Mouse (Mus musculus): Measurements from ENCODE around the gene Hba-a2. TPM values are rescaled to one million over a fixed set of nuclear protein-coding genes. Genes with fewer than 3 reads are reported as not detected.

The Hba-a2 gene
- total and polyA plus RNA-seq, 2 experiments from 2014 or later: 6,390 to 8,165 TPM

DNA sequence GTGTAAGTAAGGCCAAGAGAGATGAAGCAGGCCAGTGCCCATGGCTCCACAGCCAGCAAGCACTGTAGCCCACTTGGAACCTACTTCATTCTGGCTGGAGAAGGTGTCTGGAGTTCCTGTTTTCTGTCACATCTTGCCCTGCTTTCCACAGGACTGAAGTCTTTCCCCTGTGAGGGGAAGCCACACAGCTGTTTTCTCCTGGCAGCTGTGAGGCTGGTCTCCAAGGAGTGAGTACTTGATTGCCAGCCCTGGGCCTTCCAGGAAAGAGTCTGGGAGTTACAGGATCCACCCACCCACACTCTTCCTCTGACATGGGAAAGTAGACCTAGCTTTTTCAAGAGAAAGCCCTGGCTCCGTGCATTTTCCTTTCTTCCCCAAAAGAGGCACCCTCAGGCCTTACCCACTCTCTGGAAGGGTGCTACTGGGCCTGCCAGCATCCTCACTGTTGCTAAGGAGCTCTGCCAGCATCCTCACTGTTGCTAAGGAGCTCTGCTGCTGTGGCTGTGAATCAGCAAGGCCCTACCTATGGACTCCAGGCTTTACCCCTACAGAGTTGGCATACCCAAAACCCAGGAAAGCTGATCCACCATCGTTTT, 6.6 kb downstream of the Hba-a2 start:
- H3K27ac ChIP-seq (ENCODE audit: low read depth): no peak overlapping the region
- no peaks in the 10 kb centered on the region for H3K36me3 ChIP-seq (replicated peaks; ENCODE audit: control insufficient read depth, insufficient read depth, low read length)
- 34% methylated on average over 2 of the region's 2 CpGs for WGBS
- H3K4me3 ChIP-seq (ENCODE audit: low read depth, low read length): no peak overlapping the region
- no peak overlapping the region for H3K4me2 ChIP-seq (ENCODE audit: low read depth, low read length)
- no peaks in the 10 kb centered on the region for H3K4me1 ChIP-seq (ENCODE audit: control insufficient read depth, insufficient read depth)
- H3K9me3 ChIP-seq (replicated peaks; ENCODE audit: control insufficient read depth, low read length): no peaks in the 10 kb centered on the region
- no peaks in the 10 kb centered on the region for H3K27me3 ChIP-seq (ENCODE audit: control insufficient read depth, insufficient read depth, low read length)
- no peak for DNase-seq (ENCODE audit: low spot score)
- ATAC-seq (ENCODE audit: insufficient read depth, low read depth): no peak
- no peak overlapping the region for H3K9ac ChIP-seq (replicated peaks; ENCODE audit: low read depth, low read length)
- TF ChIP-seq EP300 (IDR thresholded peaks at IDR 0.05; ENCODE audit: low read depth) (no peak), CTCF (IDR thresholded peaks at IDR 0.05; ENCODE audit: low read depth) (no peak)

DNA sequence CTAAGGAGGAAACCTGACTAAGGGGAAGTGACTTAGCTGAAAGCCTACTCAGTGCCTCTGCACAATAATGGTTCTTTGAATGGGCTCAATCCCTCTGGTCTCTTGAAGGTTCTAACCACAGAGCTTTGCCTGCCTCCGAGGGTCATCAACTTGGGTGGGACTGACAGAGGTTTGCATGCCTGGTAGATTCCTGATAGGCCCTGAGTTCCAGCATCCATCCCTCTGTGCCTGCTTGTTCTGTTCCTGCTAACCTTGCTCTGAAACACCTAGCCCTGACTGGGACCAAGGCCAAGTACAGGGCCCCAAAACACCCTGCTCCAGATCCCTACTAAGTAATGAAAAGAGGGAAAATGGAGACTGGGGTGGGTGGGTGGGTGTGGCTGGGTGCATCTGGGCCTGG, 7.2 kb downstream of the Hba-a2 start:
- no peak for ATAC-seq (ENCODE audit: insufficient read depth, low read depth)
- WGBS: 70% methylated on average over 1 of the region's 1 CpGs

DNA sequence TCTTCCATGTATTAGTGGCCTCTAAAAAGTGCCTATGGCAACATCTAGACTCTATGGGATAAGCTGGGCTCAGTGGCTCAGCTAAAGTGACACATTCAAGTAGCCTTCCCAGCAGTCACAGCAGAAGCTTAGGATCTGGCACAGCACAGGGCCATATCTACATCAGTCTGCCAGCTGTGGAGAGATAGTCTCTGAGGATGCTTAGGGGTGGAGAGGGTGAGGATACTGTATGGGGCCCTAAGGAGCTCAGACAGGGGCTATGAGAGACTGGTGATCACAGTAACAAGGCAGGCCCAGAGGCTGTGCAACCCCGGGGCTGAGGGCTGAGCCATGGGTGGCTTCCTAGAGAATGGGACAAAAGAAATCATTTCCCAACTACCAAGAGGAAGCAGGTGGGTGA, 10.7 kb downstream of the Hba-a2 start:
- TF ChIP-seq EP300 (IDR thresholded peaks at IDR 0.05; ENCODE audit: low read depth): no peak
- TF ChIP-seq CTCF (IDR thresholded peaks at IDR 0.05; ENCODE audit: low read depth): no peak
- Histone ChIP-seq H3K4me3 (ENCODE audit: low read depth, low read length) (no peak overlapping the region), H3K27me3 (ENCODE audit: control insufficient read depth, insufficient read depth, low read length) (no peaks in the 10 kb centered on the region)

More for the DNA sequence above, 7.2 kb downstream of the Hba-a2 start:
- Histone ChIP-seq H3K4me2 (ENCODE audit: low read depth, low read length) (no peak overlapping the region), H3K9me3 (replicated peaks; ENCODE audit: control insufficient read depth, low read length) (no peaks in the 10 kb centered on the region), H3K9ac (replicated peaks; ENCODE audit: low read depth, low read length) (no peak overlapping the region), H3K4me1 (ENCODE audit: control insufficient read depth, insufficient read depth) (no peaks in the 10 kb centered on the region), H3K27me3 (ENCODE audit: control insufficient read depth, insufficient read depth, low read length) (no peaks in the 10 kb centered on the region), H3K36me3 (replicated peaks; ENCODE audit: control insufficient read depth, insufficient read depth, low read length) (no peaks in the 10 kb centered on the region), H3K4me3 (ENCODE audit: low read depth, low read length) (no peak overlapping the region), H3K27ac (ENCODE audit: low read depth) (no peak overlapping the region)
- DNase-seq (ENCODE audit: low spot score): no peak
- TF ChIP-seq EP300 (IDR thresholded peaks at IDR 0.05; ENCODE audit: low read depth): no peak
- TF ChIP-seq CTCF (IDR thresholded peaks at IDR 0.05; ENCODE audit: low read depth): no peak

DNA sequence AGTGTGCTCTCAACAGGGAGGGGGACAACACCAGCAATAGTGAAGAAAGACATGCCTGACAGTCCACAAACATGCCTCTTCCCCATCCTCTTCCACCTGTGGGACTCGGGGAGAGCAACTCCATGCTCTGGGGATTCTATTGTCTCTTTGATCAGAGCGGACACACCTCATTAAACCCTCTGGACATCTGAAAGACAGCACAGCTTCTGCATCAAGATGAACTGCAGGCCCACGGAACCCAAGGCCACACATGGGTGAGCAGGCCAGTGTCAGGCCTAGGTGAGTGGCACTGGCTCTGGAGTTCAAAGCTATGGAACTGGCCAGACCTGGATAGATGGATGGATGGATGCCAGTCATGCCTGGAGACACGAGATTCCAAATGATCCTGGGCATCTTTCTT, 13.2 kb downstream of the Hba-a2 start:
- ATAC-seq (ENCODE audit: insufficient read depth, low read depth) (no peak), DNase-seq (ENCODE audit: low spot score) (no peak)
- no peaks in the 10 kb centered on the region for H3K9me3 ChIP-seq (replicated peaks; ENCODE audit: control insufficient read depth, low read length)
- no peaks in the 10 kb centered on the region for H3K4me1 ChIP-seq (ENCODE audit: control insufficient read depth, insufficient read depth)
- H3K27ac ChIP-seq (ENCODE audit: low read depth): no peak overlapping the region
- TF ChIP-seq CTCF (IDR thresholded peaks at IDR 0.05; ENCODE audit: low read depth): no peak
- TF ChIP-seq EP300 (IDR thresholded peaks at IDR 0.05; ENCODE audit: low read depth): no peak
- no peaks in the 10 kb centered on the region for H3K36me3 ChIP-seq (replicated peaks; ENCODE audit: control insufficient read depth, insufficient read depth, low read length)
- 63% methylated on average over 4 of the region's 4 CpGs for WGBS
- H3K9ac ChIP-seq (replicated peaks; ENCODE audit: low read depth, low read length): no peak overlapping the region
- no peaks in the 10 kb centered on the region for H3K27me3 ChIP-seq (ENCODE audit: control insufficient read depth, insufficient read depth, low read length)
- H3K4me2 ChIP-seq (ENCODE audit: low read depth, low read length): no peak overlapping the region
- no peak overlapping the region for H3K4me3 ChIP-seq (ENCODE audit: low read depth, low read length)

More for the DNA sequence above, 10.7 kb downstream of the Hba-a2 start:
- ATAC-seq (ENCODE audit: insufficient read depth, low read depth): no peak
- no peak overlapping the region for H3K27ac ChIP-seq (ENCODE audit: low read depth)
- H3K36me3 ChIP-seq (replicated peaks; ENCODE audit: control insufficient read depth, insufficient read depth, low read length): no peaks in the 10 kb centered on the region
- no peak overlapping the region for H3K9ac ChIP-seq (replicated peaks; ENCODE audit: low read depth, low read length)
- DNase-seq (ENCODE audit: low spot score): no peak
- no peaks in the 10 kb centered on the region for H3K4me1 ChIP-seq (ENCODE audit: control insufficient read depth, insufficient read depth)
- no peaks in the 10 kb centered on the region for H3K9me3 ChIP-seq (replicated peaks; ENCODE audit: control insufficient read depth, low read length)
- 92% methylated on average over 1 of the region's 1 CpGs for WGBS
- H3K4me2 ChIP-seq (ENCODE audit: low read depth, low read length): no peak overlapping the region

DNA sequence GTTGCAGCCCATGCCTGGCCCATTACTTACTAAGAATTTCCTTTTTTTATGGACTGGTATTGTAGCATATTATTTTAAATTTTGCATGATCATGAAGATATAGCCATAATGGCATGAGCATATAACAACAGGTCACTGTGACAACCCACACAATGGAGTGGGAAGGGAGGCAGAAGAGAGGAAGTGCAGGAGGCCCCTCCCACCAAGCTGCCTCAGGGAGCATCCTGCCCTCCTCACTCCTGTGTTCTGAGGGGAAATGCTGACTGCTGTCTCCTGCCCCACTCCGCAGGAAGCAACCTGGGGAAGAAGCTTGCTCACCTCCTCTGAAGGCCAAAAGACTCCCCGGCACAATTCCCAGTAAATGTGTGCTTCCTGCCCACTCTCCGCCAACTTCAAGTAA, 13.6 kb downstream of the Hba-a2 start:
- no peak for DNase-seq (ENCODE audit: low spot score)
- 72% methylated on average over 3 of the region's 3 CpGs for WGBS
- Histone ChIP-seq H3K27ac (ENCODE audit: low read depth) (no peak overlapping the region), H3K4me1 (ENCODE audit: control insufficient read depth, insufficient read depth) (no peaks in the 10 kb centered on the region), H3K9ac (replicated peaks; ENCODE audit: low read depth, low read length) (no peak overlapping the region), H3K4me3 (ENCODE audit: low read depth, low read length) (no peak overlapping the region), H3K9me3 (replicated peaks; ENCODE audit: control insufficient read depth, low read length) (no peaks in the 10 kb centered on the region), H3K27me3 (ENCODE audit: control insufficient read depth, insufficient read depth, low read length) (no peaks in the 10 kb centered on the region), H3K36me3 (replicated peaks; ENCODE audit: control insufficient read depth, insufficient read depth, low read length) (no peaks in the 10 kb centered on the region), H3K4me2 (ENCODE audit: low read depth, low read length) (no peak overlapping the region)
- TF ChIP-seq CTCF (IDR thresholded peaks at IDR 0.05; ENCODE audit: low read depth) (no peak), EP300 (IDR thresholded peaks at IDR 0.05; ENCODE audit: low read depth) (no peak)
- no peak for ATAC-seq (ENCODE audit: insufficient read depth, low read depth)

DNA sequence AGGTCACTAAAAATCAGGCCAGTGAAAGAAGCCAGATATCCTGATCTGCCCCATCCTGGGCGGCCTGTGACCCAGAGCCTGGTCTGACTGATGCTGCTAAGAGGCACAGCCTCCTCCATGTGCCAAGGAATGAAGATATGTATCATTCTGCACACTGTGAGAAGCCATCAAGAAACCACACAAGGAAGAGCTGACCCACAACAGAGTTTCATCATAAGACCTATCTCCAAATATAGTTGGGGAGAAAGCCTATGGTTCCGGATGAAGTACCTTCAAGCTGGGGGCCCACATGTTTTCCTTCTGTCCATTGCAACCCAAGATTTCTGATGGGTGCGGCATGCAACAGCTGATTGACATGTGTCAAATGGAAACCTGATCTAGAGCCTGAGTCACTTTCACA, 19.7 kb downstream of the Hba-a2 start:
- DNase-seq (ENCODE audit: low spot score) (no peak), ATAC-seq (ENCODE audit: insufficient read depth, low read depth) (no peak)
- H3K4me1 ChIP-seq (ENCODE audit: control insufficient read depth, insufficient read depth): no peaks in the 10 kb centered on the region
- TF ChIP-seq EP300 (IDR thresholded peaks at IDR 0.05; ENCODE audit: low read depth) (no peak), CTCF (IDR thresholded peaks at IDR 0.05; ENCODE audit: low read depth) (no peak)
- no peaks in the 10 kb centered on the region for H3K9me3 ChIP-seq (replicated peaks; ENCODE audit: control insufficient read depth, low read length)
- no peaks in the 10 kb centered on the region for H3K27me3 ChIP-seq (ENCODE audit: control insufficient read depth, insufficient read depth, low read length)
- no peak overlapping the region for H3K4me3 ChIP-seq (ENCODE audit: low read depth, low read length)
- H3K36me3 ChIP-seq (replicated peaks; ENCODE audit: control insufficient read depth, insufficient read depth, low read length): no peaks in the 10 kb centered on the region
- H3K27ac ChIP-seq (ENCODE audit: low read depth): no peak overlapping the region
- WGBS: 80% methylated on average over 3 of the region's 3 CpGs
- H3K4me2 ChIP-seq (ENCODE audit: low read depth, low read length): no peak overlapping the region
- no peak overlapping the region for H3K9ac ChIP-seq (replicated peaks; ENCODE audit: low read depth, low read length)

Measured in heart, postnatal 0 days (tissue).